Comparison of ENCODE assay signal across 8 mouse cellular contexts in the genomic region with DNA sequence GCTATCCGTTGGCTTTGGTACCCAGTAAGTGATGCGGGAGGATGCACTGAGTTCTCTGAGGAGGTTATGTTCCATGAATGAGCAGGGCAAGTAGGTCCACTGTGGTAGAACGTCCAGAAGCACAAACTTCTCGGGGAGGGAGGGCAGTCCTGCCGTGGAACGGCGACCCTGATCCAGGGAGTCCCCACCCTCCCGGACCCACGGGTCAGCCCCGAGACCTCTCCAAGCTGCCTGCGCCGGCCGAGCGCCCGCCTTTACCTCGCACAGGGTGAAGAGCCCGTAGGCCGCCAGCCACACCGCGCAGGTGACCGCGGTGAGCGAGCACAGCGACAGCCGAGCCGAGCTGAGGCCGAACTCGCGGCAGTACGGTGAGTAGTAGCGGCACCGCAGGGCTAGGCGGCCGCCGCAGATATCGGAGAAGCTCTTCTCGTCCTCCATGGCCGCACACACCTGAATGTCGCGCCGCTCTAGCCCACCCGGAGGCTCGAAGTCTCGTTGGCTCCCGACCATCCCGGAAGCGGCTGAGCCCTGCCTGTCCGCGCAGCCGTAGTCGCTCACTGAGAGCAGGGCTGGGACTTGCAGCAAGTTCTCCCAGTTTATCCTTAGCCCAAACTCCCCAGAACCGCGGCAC. TPM values are rescaled to one million over a fixed set of nuclear protein-coding genes. Genes with fewer than 3 reads are reported as not detected.
A peak's percentile ranks its signal among the peaks of the same experiment; 100 is the strongest.
DNase-seq lines count a peak whose midpoint lies in the region; ATAC-seq lines count a peak whose summit lies in the region.

A gene (minus strand): TSS at position 470 of the 631 bp plus-strand sequence.

- peak within 1 kb of the TSS; percentile 33; the same call in 1 of the 2 replicates for H3K27ac ChIP-seq in embryonic facial prominence, embryonic 13.5 days
- H3K27ac ChIP-seq in limb, embryonic 13.5 days = no peak within 1 kb of the TSS
- H3K27ac ChIP-seq in midbrain, embryonic 16.5 days (ENCODE audit: low read length) = peak within 1 kb of the TSS; percentile 80

- peak; percentile 82 for DNase-seq in 3134 (ENCODE audit: extremely low read depth, insufficient read length, low spot score)
- peak; percentile 92 to 93 for DNase-seq in adrenal gland, postnatal 36 days
- peak; percentile 85 to 88 for DNase-seq in heart, adult 18-20 months
- DNase-seq in kidney, adult 8-10 months = peak; percentile 84 to 87
- DNase-seq in spleen, postnatal 10 days (ENCODE audit: low spot score in 2 of 2) = peak; percentile 69 to 88

- no peaks in the 10 kb centered on the region for H3K9me3 ChIP-seq in embryonic facial prominence, embryonic 13.5 days
- no peaks in the 10 kb centered on the region for H3K9me3 ChIP-seq in limb, embryonic 13.5 days
- H3K9me3 ChIP-seq in midbrain, embryonic 16.5 days (replicated peaks; ENCODE audit: control insufficient read depth, low read length, poor library complexity, severe bottlenecking) = no peaks in the 10 kb centered on the region

- peak; percentile 88 for ATAC-seq in embryonic facial prominence, embryonic 13.5 days (ENCODE audit: insufficient number of reproducible peaks, insufficient read depth, low FRiP score, low TSS enrichment, low read depth)
- ATAC-seq in limb, embryonic 13.5 days (ENCODE audit: low FRiP score, low read depth) = peak; percentile 95
- ATAC-seq in midbrain, embryonic 16.5 days = peak; percentile 100

- peak within 1 kb of the TSS; percentile 84 for H3K4me3 ChIP-seq in embryonic facial prominence, embryonic 13.5 days
- peak within 1 kb of the TSS; percentile 91 for H3K4me3 ChIP-seq in limb, embryonic 13.5 days
- H3K4me3 ChIP-seq in midbrain, embryonic 16.5 days (ENCODE audit: low read depth, low read length) = peak within 1 kb of the TSS; percentile 88

- H3K27me3 ChIP-seq in embryonic facial prominence, embryonic 13.5 days = no peaks in the 10 kb centered on the region
- H3K27me3 ChIP-seq in limb, embryonic 13.5 days = no peaks in the 10 kb centered on the region
- H3K27me3 ChIP-seq in midbrain, embryonic 16.5 days (ENCODE audit: control insufficient read depth, insufficient read depth, low read depth, low read length) = no peaks in the 10 kb centered on the region

- under 1% methylated on average over 53 of the region's 53 CpGs for WGBS in embryonic facial prominence, embryonic 13.5 days
- WGBS in limb, embryonic 13.5 days = under 1% methylated on average over 53 of the region's 53 CpGs
- WGBS in midbrain, embryonic 16.5 days = 0% methylated on average over 53 of the region's 53 CpGs

- peak within 1 kb of the TSS; percentile 91 for H3K9ac ChIP-seq in embryonic facial prominence, embryonic 13.5 days
- H3K9ac ChIP-seq in limb, embryonic 13.5 days = peak within 1 kb of the TSS; percentile 89
- H3K9ac ChIP-seq in midbrain, embryonic 16.5 days (ENCODE audit: low read depth, low read length) = peak within 1 kb of the TSS; percentile 95

- H3K36me3 ChIP-seq in embryonic facial prominence, embryonic 13.5 days = peaks cover 11% of the 10 kb centered on the region
- peaks cover 13% of the 10 kb centered on the region for H3K36me3 ChIP-seq in limb, embryonic 13.5 days
- H3K36me3 ChIP-seq in midbrain, embryonic 16.5 days (ENCODE audit: control insufficient read depth, insufficient read depth, low read length) = no peaks in the 10 kb centered on the region

- peaks cover 12% of the 10 kb centered on the region; the same call in 1 of the 2 replicates for H3K4me1 ChIP-seq in embryonic facial prominence, embryonic 13.5 days
- H3K4me1 ChIP-seq in limb, embryonic 13.5 days = peaks cover 14% of the 10 kb centered on the region
- H3K4me1 ChIP-seq in midbrain, embryonic 16.5 days (ENCODE audit: control insufficient read depth, insufficient read depth, low read length) = peaks cover 8% of the 10 kb centered on the region

- H3K4me2 ChIP-seq in embryonic facial prominence, embryonic 13.5 days = peak within 1 kb of the TSS; percentile 72
- peak within 1 kb of the TSS; percentile 71 for H3K4me2 ChIP-seq in limb, embryonic 13.5 days (replicated peaks)
- H3K4me2 ChIP-seq in midbrain, embryonic 16.5 days (ENCODE audit: low read length) = peak within 1 kb of the TSS; percentile 78

RNA-seq across cellular contexts. Expression of the gene that starts here (rescaled TPM):
- 10 to 100 TPM in 1 of 2 experiments, 1 to 10 TPM in 1; 7.8 to 11.6 TPM for total RNA-seq in adrenal gland, postnatal 36 days (2021)
- polyA plus RNA-seq in embryonic facial prominence, embryonic 13.5 days (2015; fragmentation: Nextera tagmentation; extraction: Ambion mirVana) = 36.5 and 37.6 TPM in 2 replicates
- total RNA-seq in heart, adult 18-20 months (2021) = 1 to 10 TPM; 2.9 to 3.0 TPM
- 36.0 and 37.0 TPM in 2 replicates for polyA plus RNA-seq in limb, embryonic 13.5 days (2015; fragmentation: Nextera tagmentation; extraction: Ambion mirVana)
- polyA plus RNA-seq in midbrain, embryonic 16.5 days (2015; fragmentation: Nextera tagmentation; extraction: Ambion mirVana) = 19.6 and 21.6 TPM in 2 replicates
